Mouse (Mus musculus) lung, postnatal 36 days (tissue): ENCODE measurements at regions not wholly inside any gene's neighbourhood (a gene's known extent, or its start where the extent isn't known, plus 50 kb on each side); places are given as distances from the start of the nearest gene placed in this dataset.
"Not testable (repeated sequence)": the region's sequence is repeated elsewhere in the genome, so short reads cannot be mapped to it uniquely, and the experiment has no call there.

Experiments
- DNase-seq: peaks from one replicate; pipeline ENCODE4 v3.0.0; 2022; ENCODE audit warnings: mixed read lengths

- DNase-seq = peak; percentile 20
Measured at GRCm38 (mm10) chr2:71597956-71598355, 51.4 kb upstream of the Dlx2 start.

DNA sequence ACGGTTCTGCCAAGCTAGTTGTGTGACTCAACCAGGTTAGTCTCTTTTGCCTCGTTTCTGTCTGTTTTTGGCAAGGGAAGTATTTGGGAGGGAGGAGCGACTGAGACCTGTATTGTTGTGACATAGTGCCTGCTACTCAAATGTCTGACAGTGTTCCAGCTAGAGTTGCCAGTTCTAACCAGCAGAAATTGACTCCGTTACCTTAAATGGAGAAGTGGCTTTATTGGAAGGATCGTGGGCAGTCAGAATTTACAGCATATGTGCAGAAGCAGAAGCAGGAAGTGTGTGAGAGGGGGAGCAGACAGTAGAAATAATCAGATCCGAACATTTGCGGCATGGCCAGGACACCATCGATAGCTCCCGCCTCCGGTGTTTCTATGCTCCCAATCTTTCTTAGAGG lies 51.8 kb upstream of the Dlx2 start:
- peak; percentile 50 for DNase-seq

- peak; percentile 94 for DNase-seq
Measured at GRCm38 (mm10) chr2:71598778-71599177, 52.2 kb upstream of the Dlx2 start.

DNA sequence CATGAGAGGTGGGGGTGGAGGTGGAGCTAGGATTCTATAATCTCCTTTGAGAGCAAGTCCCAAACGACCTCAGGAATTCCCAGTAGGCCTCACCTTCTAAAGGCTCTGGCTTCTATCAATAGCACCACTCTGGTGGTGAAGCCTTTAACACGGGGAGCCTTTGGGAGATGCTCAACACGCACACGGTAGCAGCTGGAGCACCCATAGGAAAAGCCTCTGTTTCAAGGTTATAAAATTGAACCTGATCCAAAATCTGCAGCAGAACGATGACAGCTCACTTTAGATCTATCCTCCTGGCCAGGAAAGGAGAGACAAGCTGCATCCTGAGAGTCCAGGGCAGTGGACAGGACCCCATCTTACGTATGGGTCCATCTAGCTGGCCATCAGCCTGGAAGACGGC lies 53.7 kb upstream of the Dlx2 start:
- DNase-seq = no peak

DNA sequence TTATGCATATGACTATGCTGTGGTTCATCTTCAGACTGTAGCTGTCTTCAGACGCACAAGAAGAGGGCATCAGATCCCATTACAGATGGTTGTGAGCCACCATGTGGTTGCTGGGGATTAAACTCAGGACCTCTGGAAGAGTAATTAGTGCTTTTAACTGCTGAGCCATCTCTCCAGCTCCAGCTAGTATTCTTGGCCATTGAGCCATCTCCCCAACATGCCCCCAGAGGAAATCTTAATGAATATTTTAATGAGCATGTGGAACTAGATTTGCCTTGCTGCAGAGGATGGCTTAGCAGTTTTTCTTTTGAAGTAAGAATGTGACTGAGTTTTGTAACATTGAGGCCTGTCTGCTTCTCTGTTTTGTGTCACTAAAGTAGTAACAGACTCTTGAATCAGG lies 54.4 kb upstream of the Dlx2 start:
- no peak for DNase-seq

DNA sequence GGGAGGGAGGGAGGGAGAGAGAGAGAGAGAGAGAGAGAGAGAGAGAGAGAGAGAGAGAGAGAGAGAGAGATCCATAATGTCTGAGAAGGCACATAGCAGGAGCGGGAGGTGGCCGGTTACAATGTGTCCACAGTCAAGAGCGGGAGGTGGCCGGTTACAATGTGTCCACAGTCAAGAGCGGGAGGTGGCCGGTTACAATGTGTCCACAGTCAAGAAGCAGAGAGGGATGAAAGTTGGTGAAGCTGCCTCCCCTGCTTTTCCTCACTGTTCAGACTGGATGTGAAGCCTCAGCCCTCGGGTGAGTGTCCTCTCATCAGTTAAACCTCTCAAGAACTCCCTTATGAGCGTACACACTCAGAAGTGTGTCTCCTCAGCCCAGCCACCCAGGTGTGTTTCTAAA lies 57.2 kb upstream of the Dlx2 start:
- not testable (repeated sequence) for DNase-seq

DNA sequence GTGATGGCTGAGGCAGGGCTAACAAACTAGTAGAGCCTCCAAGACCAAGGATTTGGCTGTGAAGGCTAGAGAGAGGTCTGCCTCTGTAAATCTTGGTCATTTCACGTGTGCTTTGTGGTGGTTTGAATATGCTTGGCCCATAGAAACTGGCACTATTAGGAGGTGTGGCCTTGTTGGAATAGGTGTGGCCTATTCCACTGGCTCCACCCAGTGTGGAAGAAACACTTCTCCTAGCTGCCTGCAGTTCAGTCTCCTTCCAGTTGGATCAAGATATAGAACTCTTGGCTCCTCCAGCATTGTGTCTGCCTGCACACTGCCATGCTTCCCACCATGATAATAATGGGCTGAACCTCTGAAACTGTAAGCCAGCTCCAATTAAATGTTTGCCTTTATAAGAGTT lies 59.1 kb upstream of the Dlx2 start:
- DNase-seq = no peak

GRCm38 (mm10) chr2:71607087-71607502 lies 60.5 kb upstream of the Dlx2 start:
- no peak for DNase-seq

DNA sequence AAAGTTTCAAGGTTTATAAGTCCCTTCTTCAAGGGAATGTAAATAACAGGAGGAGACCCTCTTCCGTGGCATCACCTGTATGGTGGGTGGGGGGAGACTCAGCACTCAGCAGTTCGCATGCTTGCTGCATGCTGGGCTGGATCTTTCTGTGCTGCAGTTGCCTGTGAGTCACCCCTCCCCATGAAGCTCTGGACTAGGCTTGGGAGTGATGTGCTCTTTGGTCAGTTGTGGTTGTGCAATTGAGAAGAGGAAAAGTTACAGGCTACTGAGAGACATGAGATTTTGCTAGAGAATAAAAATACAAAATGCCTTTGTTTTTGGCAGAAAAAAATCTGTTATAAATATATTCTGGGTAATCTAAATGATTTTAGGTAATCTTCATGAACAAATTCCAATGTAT lies 66.7 kb upstream of the Dlx2 start:
- no peak for DNase-seq

DNA sequence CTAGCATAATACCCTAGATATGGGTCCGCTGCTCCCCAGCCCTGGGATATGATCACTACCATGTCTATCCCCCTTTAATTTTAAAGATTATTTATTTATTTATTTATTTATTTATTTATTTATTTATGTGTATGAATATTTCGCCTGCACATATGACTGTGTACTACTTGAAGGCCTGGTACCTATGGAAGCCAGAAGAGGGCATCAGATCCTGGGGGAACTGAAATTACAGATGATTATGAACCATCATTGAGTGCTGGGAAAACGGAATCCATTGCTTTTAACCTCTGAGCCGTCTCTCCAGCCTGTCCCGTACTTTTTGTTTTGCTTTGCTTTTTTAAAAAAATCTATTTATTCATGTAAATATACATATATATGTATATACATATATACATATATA lies 70.0 kb upstream of the Dlx2 start:
- no peak for DNase-seq

GRCm38 (mm10) chr2:71621458-71621857 lies 74.9 kb upstream of the Dlx2 start:
- DNase-seq = no peak

GRCm38 (mm10) chr2:71622532-71623099 lies 76.1 kb upstream of the Dlx2 start:
- DNase-seq = no peak

DNA sequence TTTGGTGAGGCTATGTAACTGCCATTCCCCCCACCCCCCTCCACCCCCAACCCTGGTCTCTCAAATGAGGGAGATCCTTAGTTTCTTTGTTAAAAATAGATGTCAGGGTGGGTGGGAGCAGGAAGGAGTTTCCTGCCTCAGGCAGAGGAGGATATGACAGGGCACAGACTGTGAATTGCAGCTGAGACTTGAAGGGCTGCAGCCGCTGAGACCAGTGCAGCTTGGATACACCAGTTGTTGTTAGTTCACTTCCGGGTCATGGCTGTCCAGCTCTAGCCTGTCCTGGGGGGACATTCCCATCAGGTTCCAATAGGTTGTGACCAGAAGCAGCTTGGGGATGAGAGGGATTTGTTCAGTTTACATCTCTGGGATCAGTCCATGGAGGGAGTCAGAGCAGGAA lies 76.6 kb upstream of the Dlx2 start:
- no peak for DNase-seq

DNA sequence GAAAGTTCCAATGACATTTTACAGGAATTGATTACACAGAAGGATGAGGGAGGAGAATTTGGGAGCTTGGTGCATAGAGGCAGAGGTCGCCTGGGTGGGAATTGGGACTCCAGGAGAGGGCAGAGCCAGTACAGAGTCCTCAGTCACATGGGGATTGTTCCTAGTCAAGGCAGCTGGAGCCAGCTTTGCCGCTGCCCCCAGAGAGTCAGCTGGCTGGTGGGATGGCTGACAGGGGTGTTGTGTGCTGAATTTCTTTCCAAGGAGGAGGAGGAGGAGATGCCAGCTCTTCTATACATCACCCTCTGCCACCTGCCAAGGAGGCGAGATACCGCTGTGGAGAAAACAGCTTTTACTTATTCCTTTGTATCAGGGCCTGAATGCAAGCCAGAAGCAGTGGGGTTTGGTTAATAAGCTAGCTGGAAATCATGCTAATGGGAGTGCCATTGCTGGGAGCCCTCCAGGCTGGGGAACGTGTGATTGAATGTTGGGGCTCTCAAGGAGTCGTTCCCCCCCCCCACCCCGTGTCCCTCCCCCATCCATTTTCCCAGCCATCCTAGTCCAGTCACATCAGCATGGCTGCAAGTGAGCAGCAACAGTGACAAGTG lies 78.8 kb upstream of the Dlx2 start:
- DNase-seq = no peak

GRCm38 (mm10) chr2:71626404-71626803 lies 79.8 kb upstream of the Dlx2 start:
- DNase-seq = no peak

DNA sequence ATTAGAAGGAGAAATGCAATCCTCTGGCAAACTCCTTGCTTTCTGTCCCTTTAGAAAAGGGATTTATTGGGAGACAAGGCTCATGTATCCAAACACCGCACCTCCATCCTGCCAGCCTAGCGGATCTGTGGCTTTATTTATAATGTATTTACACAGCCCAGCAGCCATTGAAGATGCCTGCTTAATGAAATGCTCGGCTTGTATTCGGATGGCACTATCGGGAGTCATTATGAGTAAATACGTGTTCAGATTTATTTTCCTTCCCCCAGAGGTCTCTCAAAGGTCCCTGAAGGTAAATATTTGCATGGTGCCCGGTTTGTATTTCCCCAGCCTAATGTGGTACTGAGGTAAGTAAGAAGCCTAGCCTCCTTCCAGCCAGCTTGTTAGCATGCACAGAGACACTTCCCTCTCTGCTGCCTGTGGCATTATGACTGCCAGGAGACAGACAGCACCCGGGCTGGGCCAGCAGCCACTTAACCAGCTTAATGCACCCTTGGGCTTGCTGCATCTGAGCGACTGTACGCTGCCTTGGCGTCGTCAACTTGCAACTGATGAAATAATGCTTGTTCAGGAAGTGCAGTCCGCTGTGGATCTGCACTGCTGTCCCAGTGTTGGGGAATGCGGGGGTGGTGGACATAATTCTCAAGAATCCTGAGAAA lies 80.7 kb upstream of the Dlx2 start:
- DNase-seq = peak; percentile 26

GRCm38 (mm10) chr2:71628821-71629220 lies 82.3 kb upstream of the Dlx2 start:
- DNase-seq = no peak

DNA sequence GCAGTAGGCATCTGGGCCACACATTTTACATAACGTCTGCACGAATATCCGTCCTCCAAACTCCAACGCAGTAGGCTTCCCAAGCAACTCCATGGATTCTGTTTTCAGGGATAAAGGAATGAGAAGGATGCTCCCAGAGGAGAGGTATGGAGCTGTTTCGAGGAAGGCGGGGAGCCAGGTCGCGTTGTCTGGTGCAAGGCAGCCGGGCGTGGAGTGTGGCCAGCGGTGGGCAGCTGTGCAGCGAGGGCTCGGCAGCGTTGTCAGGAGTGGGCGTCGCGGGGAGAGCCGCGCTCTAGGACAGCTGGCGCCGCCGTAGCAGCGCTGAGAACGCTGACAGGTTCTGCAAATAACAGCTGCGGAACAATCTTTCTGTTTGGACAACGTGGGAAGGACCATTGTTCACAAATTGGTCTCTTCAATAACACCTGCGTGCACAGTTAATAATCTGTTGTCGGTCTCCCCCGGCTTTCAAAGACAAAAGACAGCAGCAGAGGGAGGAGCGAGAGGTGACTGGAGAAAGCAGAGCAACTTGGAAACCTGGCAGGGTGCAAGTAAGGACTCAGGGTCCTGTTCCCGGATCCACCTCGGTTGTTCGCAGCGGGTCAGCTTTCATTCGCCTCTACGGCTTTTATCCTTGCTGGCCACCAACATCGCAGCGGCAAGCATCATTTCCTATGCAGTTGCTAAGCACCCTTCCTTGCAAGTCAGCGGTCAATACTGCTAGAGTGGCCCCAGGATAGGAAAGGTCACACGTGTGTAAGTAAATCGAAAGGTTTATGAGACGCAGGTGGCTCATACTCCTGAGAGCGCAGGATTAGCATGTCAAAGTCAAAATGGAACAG lies 83.0 kb upstream of the Dlx2 start:
- DNase-seq = no peak

DNA sequence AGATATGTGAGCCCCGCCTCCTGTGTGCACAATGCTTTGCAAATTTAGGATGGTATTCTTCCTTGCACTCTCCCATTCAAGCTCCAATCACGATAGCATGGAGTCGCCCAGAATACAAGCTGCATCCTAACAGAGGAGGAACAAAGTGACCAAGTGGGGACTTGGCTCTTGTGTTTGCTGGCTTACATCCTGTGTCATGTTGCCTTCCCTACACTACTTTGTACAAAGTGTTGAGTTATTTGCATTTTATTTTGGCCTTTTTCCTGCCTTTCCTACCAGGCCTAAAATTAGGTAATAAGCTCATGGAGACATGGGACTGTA lies 83.5 kb upstream of the Dlx2 start:
- DNase-seq = no peak

DNA sequence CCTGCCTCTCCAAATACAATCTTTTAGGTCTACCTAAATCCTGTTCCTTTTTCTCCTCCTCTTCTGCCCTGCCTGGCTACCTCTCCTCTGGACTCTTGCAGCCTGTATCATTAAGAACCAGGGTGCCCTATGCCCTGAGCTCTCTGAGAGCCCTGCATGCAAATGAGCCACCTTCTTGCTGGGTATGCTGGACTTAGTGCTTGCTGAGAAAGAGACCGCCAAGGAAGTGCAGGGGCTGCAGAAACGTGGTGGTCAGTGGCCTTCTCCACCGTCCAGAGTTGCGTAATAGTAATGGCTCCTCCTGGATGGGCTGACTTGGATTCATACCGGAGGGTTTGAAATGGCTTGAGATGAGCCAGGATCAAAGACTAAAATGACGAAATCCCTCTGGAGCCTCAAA lies 86.9 kb upstream of the Dlx2 start:
- DNase-seq = no peak

DNA sequence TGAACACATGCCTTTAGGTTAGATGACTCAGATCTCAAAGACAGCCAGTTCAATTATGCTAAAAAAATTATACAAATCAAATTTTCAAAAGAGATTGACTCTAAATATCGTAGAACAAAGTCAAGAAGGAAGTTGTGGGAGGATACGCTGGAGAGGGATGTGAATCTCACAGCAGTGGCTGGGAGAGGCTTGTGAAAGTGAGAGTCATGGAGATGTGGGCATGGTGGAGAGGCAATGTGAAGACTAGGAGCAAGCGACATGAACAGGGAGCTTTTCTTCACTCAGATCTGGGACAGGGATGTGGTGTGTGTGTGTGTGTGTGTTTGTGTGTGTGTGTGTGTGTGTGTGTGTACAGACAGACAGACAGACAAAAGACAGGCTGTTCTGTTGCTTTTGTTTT lies 87.9 kb upstream of the Dlx2 start:
- DNase-seq = no peak

DNA sequence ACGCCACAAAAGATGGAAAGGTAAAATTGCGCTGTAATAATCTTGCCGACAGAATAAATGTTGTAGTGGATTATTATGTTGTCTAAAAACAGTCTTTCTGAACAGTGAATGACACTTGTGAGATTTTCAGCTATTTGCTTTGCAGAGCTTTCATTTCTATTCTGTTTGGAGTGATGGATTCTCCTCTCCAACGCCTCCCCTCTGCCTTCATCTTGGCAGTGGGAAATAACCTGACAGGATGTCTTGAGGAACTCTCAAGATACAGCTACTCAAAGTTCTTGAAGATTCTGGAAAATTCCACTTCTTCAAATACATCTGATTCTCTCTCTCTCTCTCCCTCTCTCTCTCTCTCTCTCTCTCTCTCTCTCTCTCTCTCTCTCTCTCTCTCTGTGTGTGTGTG lies 89.6 kb upstream of the Dlx2 start:
- DNase-seq = no peak

GRCm38 (mm10) chr2:71636590-71636989 lies 90.0 kb upstream of the Dlx2 start:
- no peak for DNase-seq

DNA sequence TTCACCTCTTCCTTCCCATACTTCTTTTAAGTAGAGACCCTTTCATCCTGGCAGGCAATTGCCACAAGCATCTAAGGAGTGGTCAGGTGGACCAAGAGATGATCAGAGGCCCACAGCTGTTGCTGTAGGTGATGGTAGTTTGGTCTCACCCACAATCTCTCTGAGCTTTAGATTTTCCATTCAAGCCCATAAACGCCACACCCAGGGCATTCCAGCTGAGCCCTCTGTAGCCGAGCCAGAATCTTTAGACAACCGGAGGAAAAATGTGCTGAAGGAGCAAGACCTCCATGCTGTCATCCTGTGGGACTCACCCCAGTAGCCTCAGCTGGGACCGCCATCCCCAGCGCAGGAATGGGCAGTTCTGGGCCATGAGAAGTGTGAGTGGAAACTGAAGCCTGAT lies 93.7 kb upstream of the Dlx2 start:
- DNase-seq = no peak
